Mouse (Mus musculus) bone marrow, adult 2 months (tissue): ENCODE data around the gene BC051142. TPM values are rescaled to one million over a fixed set of nuclear protein-coding genes. Genes with fewer than 3 reads are reported as not detected.
"Not testable (repeated sequence)": the region's sequence is repeated elsewhere in the genome, so short reads cannot be mapped to it uniquely, and the experiment has no call there.

Experiments used
- H3K27ac ChIP-seq: fragments of 200-500 bp; 2 replicates; pipeline ENCODE4 v1.5.1; 2012; ENCODE audit warnings: low read depth, mild to moderate bottlenecking, control low read depth, inconsistent platforms, low read length; ENCODE audit not compliant: control insufficient read depth, poor library complexity, insufficient read depth
- H3K4me1 ChIP-seq: fragments of 200-500 bp; 2 replicates; pipeline ENCODE4 v1.6.1; 2011; ENCODE audit warnings: low read length; ENCODE audit not compliant: control insufficient read depth, insufficient read depth
- H3K4me3 ChIP-seq: fragments of 200-500 bp; replicated peaks from 2 replicates; pipeline ENCODE3; 2011; ENCODE audit warnings: mild to moderate bottlenecking, low read depth, low read length, control low read depth; ENCODE audit not compliant: control insufficient read depth
- CTCF ChIP-seq: fragments of 200-500 bp; IDR thresholded peaks from 2 replicates; pipeline ENCODE4 v1.5.1; 2011; ENCODE audit warnings: low read length, control low read depth; ENCODE audit not compliant: control insufficient read depth, insufficient read depth
- POLR2A ChIP-seq: fragments of 200-500 bp; IDR thresholded peaks from 2 replicates; pipeline ENCODE4 v1.6.1; 2011; ENCODE audit warnings: low read depth, mild to moderate bottlenecking, control low read depth, low read length, borderline replicate concordance; ENCODE audit not compliant: control insufficient read depth
- WGBS: fragments of 180-500 bp; shearing (Covaris S2); methylation state at CpG from one replicate; pipeline ENCODE4 v1.1.7; 2018; 5-methylcytosine and 5-hydroxymethylcytosine counted together
- polyA plus RNA-seq: library from polyadenylated mRNA; stranded (reverse); fragments of >200 nt; gene quantifications from 2 replicates; pipeline ENCODE4 v1.2.4, GENCODE M21; 2011; ENCODE audit warnings: low replicate concordance; ENCODE audit not compliant: missing spikeins, insufficient read depth, insufficient read length

The BC051142 gene
- polyA plus RNA-seq, 1 experiment, result 3.7 TPM

- WGBS, result 10% methylated on average over 4 of the region's 4 CpGs
- no peak for TF ChIP-seq POLR2A
- no peak for TF ChIP-seq CTCF
These were observed 38.5 kb downstream of the BC051142 start for GRCm38 (mm10) chr17:34437120-34437519.

GRCm38 (mm10) chr17:34437606-34438005 lies 39.0 kb downstream of the BC051142 start:
- H3K27ac ChIP-seq, result peak overlapping the region; percentile 84

More at GRCm38 (mm10) chr17:34437120-34437519, 38.5 kb downstream of the BC051142 start:
- H3K4me1 ChIP-seq, result peaks cover 5% of the 10 kb centered on the region; the same call in 1 of the 2 replicates
- H3K27ac ChIP-seq, result no peak overlapping the region; the same call in 1 of the 2 replicates
- no peak overlapping the region for H3K4me3 ChIP-seq

DNA sequence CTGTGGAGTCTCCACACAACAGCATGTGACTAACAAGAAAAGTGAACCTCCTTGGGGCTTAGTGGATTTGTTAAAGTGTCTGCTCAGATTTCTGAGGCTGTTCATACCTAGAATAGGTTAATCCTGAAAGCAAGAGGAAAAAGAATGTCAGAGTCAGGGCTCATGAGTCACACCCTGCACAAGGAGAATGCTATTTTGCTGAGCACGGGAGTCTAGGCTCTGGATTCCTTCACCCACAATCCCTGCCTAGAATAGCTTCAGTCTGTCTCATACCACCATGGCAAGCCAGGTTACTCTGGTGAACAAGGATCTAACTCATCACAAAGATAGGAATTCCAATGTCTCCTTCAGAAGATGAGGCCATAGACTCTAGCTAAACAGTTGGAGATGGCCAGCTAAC lies 40.0 kb downstream of the BC051142 start:
- Histone ChIP-seq H3K4me1 (peaks cover 5% of the 10 kb centered on the region), H3K4me3 (no peak overlapping the region), H3K27ac (peak overlapping the region; percentile 2; the same call in 1 of the 2 replicates)
- TF ChIP-seq POLR2A (no peak), CTCF (no peak)
- WGBS, result 30% methylated on average over 1 of the region's 1 CpGs

More at GRCm38 (mm10) chr17:34437606-34438005, 39.0 kb downstream of the BC051142 start:
- under 1% methylated on average over 7 of the region's 7 CpGs for WGBS
- peak overlapping the region; percentile 17 for H3K4me3 ChIP-seq
- TF ChIP-seq POLR2A (no peak), CTCF (no peak)
- H3K4me1 ChIP-seq, result peaks cover 5% of the 10 kb centered on the region; the same call in 1 of the 2 replicates

GRCm38 (mm10) chr17:34439795-34440194 lies 41.2 kb downstream of the BC051142 start:
- H3K4me1 ChIP-seq, result peaks cover 5% of the 10 kb centered on the region
- H3K4me3 ChIP-seq, result no peak overlapping the region
- H3K27ac ChIP-seq, result no peak overlapping the region
- WGBS, result 30% methylated on average over 3 of the region's 3 CpGs
- TF ChIP-seq POLR2A (no peak), CTCF (no peak)

DNA sequence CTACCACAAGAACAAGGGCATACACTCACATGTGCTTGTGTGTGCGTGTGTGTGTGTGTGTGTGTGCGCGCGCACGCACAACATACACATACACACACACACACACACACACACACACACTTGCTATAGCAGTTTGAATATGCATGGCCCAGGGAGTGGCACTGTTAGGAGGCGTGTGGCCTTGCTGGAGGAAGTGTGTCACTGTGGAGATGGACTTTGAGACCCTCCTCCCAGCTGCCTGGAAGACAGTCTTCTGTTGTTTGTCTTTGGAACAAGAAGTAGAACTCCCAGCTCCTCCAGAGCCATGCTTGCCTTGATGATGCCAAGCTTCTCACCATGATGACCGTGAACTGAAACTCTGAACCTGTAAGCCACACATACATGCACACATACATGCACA lies 43.4 kb downstream of the BC051142 start:
- Histone ChIP-seq H3K4me3 (no peak overlapping the region), H3K4me1 (peaks cover 2% of the 10 kb centered on the region), H3K27ac (no peak overlapping the region)
- TF ChIP-seq CTCF, result no peak
- TF ChIP-seq POLR2A, result no peak
- WGBS, result 90% methylated on average over 7 of the region's 7 CpGs

DNA sequence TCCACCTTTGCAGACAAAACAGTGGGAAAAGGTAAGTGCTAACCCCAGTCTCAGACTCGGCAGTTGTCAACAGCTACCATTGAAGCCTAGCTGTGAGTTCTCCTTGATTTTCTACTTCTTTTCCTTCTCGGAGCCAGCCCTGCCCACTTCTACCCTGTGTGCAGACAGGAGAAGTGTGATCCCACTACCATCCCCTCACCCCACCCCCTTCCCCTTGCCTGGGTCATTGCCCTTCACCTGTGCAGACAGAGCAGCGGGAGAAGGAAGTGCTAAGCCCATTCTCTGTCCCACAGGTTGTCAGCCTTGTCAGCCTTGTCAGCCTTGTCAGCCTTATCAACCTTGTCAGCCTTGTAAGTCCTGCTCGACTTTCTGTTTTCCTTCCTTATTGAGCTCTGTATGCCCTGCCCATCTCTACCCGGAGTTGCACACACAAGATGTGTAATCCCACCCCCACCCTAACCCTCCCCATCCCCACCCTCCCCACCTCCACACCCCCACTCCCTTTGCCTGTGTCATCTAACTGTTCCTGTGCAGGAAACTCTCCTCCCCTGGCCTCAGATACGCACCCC lies 49.9 kb downstream of the BC051142 start:
- WGBS, result 11% methylated on average over 6 of the region's 6 CpGs
- H3K27ac ChIP-seq, result no peak overlapping the region
- no peak for TF ChIP-seq POLR2A
- no peak for TF ChIP-seq CTCF
- no peak overlapping the region for H3K4me3 ChIP-seq
- H3K4me1 ChIP-seq, result peaks cover 5% of the 10 kb centered on the region

DNA sequence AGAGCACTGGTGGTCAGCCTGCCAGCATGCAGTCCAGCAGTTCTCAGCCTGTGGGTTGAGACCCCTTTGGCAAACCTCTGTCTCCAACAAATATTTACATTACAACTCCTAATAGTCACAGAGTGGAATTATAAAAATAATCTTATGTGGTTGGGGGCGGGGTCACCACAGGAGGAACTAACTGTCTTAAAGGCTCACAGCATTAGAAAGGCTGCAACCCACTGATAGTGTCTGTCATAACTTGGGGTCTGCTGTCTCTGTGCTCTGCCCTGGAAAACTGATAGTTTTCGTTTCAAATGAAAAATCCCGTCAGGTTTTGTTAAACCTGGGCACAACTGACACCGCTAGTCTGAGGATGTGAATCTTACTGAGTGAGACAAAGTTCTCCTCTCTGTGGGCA lies 59.0 kb downstream of the BC051142 start:
- WGBS, result 2% methylated on average over 4 of the region's 4 CpGs
- Histone ChIP-seq H3K4me1 (peaks cover 3% of the 10 kb centered on the region), H3K4me3 (no peak overlapping the region), H3K27ac (no peak overlapping the region)
- TF ChIP-seq CTCF, result no peak
- no peak for TF ChIP-seq POLR2A

GRCm38 (mm10) chr17:34459255-34459654 lies 60.6 kb downstream of the BC051142 start:
- WGBS, result 67% methylated on average over 3 of the region's 3 CpGs
- Histone ChIP-seq H3K27ac (no peak overlapping the region), H3K4me1 (peaks cover 3% of the 10 kb centered on the region), H3K4me3 (no peak overlapping the region)
- TF ChIP-seq POLR2A (no peak), CTCF (no peak)

GRCm38 (mm10) chr17:34465906-34466305 lies 67.3 kb downstream of the BC051142 start:
- H3K27ac ChIP-seq, H3K4me1 ChIP-seq, H3K4me3 ChIP-seq: not testable (repeated sequence)
